Mouse (Mus musculus) embryo, embryonic 11 days (tissue): ENCODE measurements around the gene Ptprt.
A peak's percentile ranks its signal among the peaks of the same experiment; 100 is the strongest.

Experiments used
- DNase-seq: peaks from one replicate; pipeline ENCODE4 v3.0.0-alpha.2; 2015

Gene Ptprt

GRCm38 (mm10) chr2:162660941-162661386, at the start of gene Ptprt:
TSS of gene Ptprt (minus strand) at chr2:162661147.
- DNase-seq, result peak; percentile 56

DNA sequence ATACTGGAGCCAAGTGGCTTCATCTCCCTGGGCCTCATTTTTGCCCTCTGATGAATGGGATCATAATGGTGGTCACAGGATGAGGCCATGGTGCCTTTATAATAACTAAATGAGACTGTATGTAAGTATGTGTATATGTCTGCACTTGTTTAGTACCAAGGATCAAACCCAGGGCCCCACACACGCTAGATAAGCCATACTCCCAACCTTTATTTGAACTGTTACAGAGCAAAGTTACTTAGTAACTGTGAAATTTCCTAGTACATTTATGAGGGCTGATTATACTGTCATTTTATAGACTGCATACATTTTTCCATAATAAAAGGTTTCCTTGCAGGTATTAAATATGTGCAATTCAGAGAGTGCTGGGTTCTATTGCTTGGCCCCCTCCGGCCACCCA, 49.5 kb upstream of the Ptprt start:
- DNase-seq, result no peak

- no peak for DNase-seq
These were observed 38.7 kb upstream of the Ptprt start for GRCm38 (mm10) chr2:162699691-162700090.

GRCm38 (mm10) chr2:162699036-162699435, 38.1 kb upstream of the Ptprt start:
- DNase-seq, result no peak

DNA sequence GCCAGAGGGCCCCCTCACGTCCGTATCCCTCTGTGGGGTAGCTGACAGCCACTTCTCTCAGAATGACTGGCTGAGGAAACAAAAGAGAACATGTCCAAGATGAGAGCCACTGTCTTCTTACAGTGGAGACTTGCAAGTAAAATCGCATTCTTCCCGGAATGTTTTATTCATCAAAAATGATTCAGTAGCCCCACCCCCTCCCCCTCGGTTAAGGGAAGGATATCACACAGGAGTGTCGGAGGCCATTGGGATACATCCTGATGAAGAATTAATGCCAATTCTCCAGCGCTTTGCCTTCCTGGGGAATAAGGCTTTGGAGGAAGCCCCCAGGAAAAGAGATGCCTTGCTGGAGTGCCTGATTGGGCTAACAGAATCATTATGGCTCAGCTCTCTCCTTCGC, 37.1 kb upstream of the Ptprt start:
- no peak for DNase-seq

DNA sequence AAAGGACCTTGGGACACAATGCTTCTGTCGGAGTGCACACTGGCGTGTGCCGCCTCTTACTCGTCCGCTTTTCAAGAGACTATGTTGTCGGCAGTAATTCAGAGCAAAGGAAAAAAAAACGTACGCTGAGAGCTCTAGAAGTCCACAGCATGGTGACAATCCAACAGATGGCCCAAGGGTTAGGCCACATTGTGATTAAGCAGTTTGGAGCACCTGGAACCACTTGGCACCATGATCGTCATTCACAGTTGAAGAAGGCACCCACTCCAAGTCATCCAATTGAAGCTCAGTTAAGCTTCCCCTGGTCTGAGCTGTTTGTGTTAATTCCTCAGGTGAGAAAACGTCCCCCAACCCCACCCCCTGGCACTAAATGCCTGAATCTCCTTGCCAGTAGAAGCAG, 36.2 kb upstream of the Ptprt start:
- no peak for DNase-seq

DNA sequence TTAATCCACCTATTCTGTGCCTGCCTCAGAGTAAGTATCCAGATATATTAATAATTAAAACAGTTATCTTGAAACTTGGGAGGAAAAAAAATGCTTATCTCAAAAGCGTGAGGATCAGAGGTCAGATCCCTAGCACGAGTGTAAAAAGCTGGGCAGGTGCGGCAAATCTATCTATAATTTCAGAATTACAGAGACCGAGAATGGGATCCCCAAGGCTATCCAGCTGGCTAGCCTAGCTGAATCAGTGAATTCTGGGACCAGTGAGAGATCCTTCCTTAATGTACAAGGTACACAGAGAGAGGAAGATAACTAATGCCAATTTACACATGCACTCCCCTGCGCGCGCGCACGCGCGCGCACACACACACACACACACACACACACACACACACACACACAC, 31.2 kb upstream of the Ptprt start:
- no peak for DNase-seq

DNA sequence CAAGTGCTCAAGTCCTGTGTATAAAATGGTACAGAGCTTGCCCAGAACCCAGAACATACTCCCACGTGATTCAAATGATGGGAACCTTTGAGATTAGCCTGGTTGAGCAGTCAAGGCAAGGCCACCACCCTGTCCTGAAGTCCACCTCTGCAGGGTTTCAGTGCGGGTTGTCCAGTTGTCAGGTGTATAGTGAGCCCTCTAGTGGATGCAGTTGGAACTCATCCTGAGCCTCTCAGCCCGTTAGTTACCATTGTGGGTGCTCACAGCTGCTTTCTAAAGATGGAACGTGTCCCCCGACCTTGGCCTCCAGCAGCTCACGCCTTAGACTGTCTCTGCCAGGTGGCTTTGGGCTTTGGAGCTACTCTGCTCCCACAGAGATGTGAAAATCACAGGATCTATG, 21.7 kb upstream of the Ptprt start:
- DNase-seq, result peak; percentile 63

- peak; percentile 17 for DNase-seq
These were observed 1.6 kb upstream of the Ptprt start for GRCm38 (mm10) chr2:162662431-162662970.

DNA sequence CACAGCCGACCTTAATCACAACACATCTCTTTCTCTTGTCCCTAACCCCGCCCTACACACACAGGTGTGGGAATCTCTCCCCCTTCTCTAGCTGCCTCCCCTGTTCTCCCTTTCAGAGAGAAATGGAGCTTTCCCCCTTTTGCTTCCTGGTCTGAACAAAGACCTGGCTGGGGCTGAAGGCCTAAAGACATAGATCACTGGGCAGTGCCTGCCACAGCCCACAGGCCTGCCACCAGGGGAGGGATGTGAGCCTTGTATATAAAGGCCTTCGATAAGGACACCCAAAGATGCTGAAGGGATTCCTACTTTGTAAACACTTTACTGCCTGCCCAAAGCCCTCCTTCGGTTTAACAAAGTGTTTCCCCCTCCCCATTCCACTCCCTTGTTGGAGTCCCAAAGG, 786 bp upstream of the Ptprt start:
- DNase-seq, result peak; percentile 32

GRCm38 (mm10) chr2:162660231-162660940, 561 bp downstream of the Ptprt start:
- DNase-seq, result peak; percentile 34

- peak; percentile 89 for DNase-seq
These were observed 1.9 kb downstream of the Ptprt start for GRCm38 (mm10) chr2:162658997-162659396.

GRCm38 (mm10) chr2:162657541-162657940, 3.4 kb downstream of the Ptprt start:
- no peak for DNase-seq

DNA sequence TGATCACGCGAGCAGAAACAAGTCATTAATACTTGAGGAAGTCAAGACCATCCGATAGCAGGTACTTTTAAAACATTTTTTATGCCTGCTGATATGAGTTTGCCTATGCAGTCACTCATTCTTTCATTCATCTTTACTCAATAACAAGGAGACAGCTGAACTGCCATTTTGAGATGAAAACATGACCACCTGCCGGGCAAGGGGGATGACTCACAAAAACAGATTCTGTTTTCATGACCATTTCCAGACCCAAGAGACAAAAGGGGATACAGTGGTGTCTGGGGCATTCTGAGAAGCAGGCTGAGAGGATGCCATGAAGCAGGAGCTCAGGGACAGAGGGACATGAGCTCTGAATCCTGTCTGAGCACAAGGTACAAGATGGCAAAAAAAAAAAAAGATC, 6.5 kb downstream of the Ptprt start:
- DNase-seq, result no peak

GRCm38 (mm10) chr2:162638676-162639075, 22.3 kb downstream of the Ptprt start:
- DNase-seq, result no peak

- no peak for DNase-seq
These were observed 23.4 kb downstream of the Ptprt start for GRCm38 (mm10) chr2:162637537-162637936.

GRCm38 (mm10) chr2:162636387-162637009, 24.4 kb downstream of the Ptprt start:
- no peak for DNase-seq

DNA sequence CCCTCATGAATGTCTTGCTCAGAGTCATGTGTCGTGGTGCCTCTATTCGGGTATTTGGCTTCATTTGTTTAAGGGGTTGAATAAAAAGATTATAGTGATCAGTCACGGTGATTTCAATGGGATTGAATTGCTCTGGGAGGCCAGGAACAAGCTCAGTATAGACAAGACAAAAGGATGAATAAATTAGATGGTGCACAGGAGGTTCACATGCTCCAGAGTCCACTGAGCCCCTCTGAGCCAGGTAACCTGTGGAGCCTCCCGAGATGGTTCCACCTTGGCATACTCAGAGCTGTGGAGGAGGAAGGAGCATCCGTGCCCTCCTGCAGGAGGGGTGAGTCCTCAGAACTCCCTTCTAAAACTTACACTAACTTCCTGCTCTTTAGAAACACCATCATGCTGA, 26.0 kb downstream of the Ptprt start:
- no peak for DNase-seq

DNA sequence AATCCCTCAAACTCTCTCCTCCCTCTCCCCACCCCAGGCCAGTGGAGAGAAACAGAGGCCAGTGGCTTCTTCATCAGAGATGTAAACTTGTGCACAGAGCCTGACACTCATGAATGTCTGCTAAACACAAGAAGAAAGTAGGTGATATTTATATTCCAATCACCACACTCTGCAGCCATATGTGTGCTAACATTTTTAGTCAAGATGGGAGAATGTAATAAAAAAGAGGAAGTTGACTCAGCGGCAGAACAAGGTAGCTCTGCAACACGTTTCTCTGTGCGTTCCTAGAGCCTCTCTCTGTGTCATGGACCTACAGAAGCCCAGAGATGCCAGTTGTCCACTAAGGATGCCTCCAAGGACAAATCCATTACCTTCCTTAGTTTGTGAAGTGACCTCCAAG, 34.9 kb downstream of the Ptprt start:
- DNase-seq, result no peak

- no peak for DNase-seq
These were observed 36.2 kb downstream of the Ptprt start for GRCm38 (mm10) chr2:162624707-162625106.

DNA sequence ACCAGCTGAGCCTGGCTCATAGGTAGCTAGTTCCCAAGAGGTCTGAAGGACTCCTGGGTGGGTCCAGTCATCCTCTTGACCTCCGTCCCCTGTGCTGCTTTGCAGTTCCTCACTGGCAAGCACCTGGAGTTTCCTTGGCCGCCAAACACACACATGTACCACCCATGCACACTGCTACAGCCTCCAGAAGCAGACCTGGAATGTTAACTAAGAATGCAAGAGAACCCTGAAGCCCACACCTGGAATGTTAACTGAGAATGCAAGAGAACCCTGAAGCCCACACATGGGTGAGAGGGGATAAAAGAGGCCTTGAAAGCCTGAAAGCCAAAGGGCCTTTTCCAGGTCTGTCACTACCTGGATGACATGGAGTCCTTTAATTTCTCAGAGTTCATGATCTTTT, 46.7 kb downstream of the Ptprt start:
- no peak for DNase-seq

DNA sequence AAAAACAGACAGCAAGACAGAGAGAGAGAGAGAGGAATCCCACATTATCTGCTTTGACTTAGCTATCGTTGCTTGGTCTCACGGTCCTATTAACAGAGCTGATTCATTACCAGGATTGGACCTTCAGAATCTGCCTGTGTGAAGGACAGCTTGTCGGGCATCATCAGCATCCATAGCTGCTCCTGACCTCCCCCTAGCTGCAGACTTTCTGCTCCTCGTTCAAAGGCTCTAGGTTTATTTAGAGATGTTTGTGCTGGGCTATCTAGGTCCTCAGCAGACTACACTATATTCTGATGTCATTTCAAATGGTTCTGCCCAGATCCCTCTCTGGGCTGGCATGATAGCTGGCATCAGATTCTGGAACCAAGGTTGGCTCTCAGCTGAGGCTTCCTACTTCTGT, 47.5 kb downstream of the Ptprt start:
- no peak for DNase-seq

DNA sequence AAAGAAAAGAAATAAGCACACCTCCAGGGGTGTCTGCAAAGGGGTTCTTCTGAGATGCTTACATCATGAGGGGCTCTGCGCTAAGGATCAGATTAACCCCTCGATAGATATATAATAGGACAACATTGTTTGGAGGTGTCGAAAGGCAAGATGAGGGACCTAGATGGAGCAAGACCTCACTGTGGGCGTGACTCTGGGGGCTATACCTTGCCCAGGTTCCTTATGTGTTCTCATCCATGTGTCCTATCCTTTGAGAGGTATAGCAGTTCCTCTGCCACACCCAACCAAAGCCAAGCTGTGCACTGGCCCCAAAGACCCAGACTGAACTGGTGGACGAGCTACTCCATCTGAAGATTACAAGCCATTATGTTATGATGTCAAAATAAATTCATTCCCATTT, 58.2 kb downstream of the Ptprt start:
- no peak for DNase-seq

DNA sequence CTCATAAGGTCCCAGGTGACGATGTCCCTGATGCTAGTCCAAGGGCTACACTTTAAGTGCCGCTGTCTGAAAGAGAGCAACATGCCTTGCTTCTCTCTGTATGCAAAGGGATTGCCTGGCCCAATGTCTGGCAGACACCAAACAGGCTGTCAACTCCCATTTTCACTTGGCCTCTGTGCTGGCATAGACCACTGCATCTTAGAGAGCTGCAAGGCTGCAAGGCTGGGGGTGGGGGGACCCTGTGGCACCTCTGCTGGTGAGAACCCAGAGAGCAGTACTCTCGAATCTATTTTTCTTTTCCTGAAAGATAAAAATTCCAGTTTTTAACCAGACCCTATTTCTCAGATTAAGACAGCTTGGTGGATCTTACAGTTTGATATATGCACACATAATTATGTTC, 69.6 kb downstream of the Ptprt start:
- no peak for DNase-seq

DNA sequence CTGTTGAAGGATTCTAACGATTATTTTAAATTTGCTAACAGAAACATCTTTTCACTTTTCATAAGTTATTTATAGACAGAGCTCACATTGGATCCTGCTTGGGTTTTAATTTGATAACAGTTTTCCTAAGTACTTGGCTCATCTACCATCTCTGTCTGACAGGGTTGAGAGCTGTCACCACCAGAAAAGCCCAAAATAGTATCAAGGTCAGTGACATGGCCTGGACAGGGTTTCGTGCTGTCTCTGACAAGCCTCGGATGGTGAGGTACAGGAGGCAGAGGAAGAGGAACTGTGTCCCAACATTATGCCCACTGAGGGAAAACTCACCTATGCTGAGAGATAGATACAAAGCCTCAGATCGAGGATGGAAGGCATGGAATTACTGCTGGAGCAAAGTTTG, 79.3 kb downstream of the Ptprt start:
- DNase-seq, result no peak
